Mouse (Mus musculus) hindbrain, embryonic 14.5 days (tissue): ENCODE measurements around the gene Rnf216. TPM values are rescaled to one million over a fixed set of nuclear protein-coding genes. Genes with fewer than 3 reads are reported as not detected.
"Not testable (repeated sequence)": the region's sequence is repeated elsewhere in the genome, so short reads cannot be mapped to it uniquely, and the experiment has no call there.

Experiments
- ATAC-seq: fragments of 200-750 bp; cut with Nextera tagmentation; 2 replicates; pipeline ENCODE4 v1.8.0; 2017; ENCODE audit warnings: moderate number of reproducible peaks, mild to moderate bottlenecking, moderate TSS enrichment, moderate library complexity; ENCODE audit not compliant: low FRiP score
- DNase-seq: peaks from one replicate; pipeline ENCODE4 v3.0.0-alpha.2; 2015; ENCODE audit warnings: low spot score
- H3K27ac ChIP-seq: fragments of 300-500 bp; sonication (generic); 2 replicates; pipeline ENCODE4 v1.5.1; 2014; ENCODE audit warnings: mild to moderate bottlenecking, moderate library complexity
- H3K27me3 ChIP-seq: fragments of 300-500 bp; sonication (generic); 2 replicates; pipeline ENCODE4 v1.6.1; 2014; ENCODE audit warnings: mild to moderate bottlenecking, low read length, mixed read lengths; ENCODE audit not compliant: control insufficient read depth, insufficient read depth
- H3K36me3 ChIP-seq: fragments of 300-500 bp; sonication (generic); replicated peaks from 2 replicates; pipeline ENCODE4 v1.6.1; 2014; ENCODE audit not compliant: control insufficient read depth, insufficient read depth
- H3K4me1 ChIP-seq: fragments of 300-500 bp; sonication (generic); replicated peaks from 2 replicates; pipeline ENCODE4 v1.6.1; 2014; ENCODE audit warnings: antibody characterized with exemption, low read length, mixed read lengths; ENCODE audit not compliant: control insufficient read depth, insufficient read depth
- H3K4me2 ChIP-seq: fragments of 300-500 bp; sonication (generic); replicated peaks from 2 replicates; pipeline ENCODE4 v1.6.1; 2014; ENCODE audit warnings: mild to moderate bottlenecking, moderate library complexity
- H3K4me3 ChIP-seq: fragments of 300-500 bp; sonication (generic); replicated peaks from 2 replicates; pipeline ENCODE4 v1.5.1; 2014; ENCODE audit warnings: mild to moderate bottlenecking, low read length
- H3K9ac ChIP-seq: fragments of 300-500 bp; sonication (generic); 2 replicates; pipeline ENCODE4 v1.6.1; 2014
- H3K9me3 ChIP-seq: fragments of 300-500 bp; sonication (generic); 2 replicates; pipeline ENCODE4 v1.6.1; 2016; ENCODE audit warnings: low read length; ENCODE audit not compliant: control insufficient read depth
- WGBS: fragments of 180-500 bp; shearing (Covaris S2); extraction: QIAGEN DNeasy Blood & Tissue Kit; methylation state at CpG from one replicate; pipeline ENCODE4 v1.1.7; 2014; 5-methylcytosine and 5-hydroxymethylcytosine counted together
- polyA plus RNA-seq: library from polyadenylated mRNA; unstranded; fragments of >200 nt; fragmentation: Nextera tagmentation; extraction: Ambion mirVana; gene quantifications from 2 replicates; pipeline ENCODE4 v1.2.1, GENCODE M21; 2014

Rnf216 gene
- polyA plus RNA-seq, 1 experiment from 2014 or later: 29.8 TPM

DNA sequence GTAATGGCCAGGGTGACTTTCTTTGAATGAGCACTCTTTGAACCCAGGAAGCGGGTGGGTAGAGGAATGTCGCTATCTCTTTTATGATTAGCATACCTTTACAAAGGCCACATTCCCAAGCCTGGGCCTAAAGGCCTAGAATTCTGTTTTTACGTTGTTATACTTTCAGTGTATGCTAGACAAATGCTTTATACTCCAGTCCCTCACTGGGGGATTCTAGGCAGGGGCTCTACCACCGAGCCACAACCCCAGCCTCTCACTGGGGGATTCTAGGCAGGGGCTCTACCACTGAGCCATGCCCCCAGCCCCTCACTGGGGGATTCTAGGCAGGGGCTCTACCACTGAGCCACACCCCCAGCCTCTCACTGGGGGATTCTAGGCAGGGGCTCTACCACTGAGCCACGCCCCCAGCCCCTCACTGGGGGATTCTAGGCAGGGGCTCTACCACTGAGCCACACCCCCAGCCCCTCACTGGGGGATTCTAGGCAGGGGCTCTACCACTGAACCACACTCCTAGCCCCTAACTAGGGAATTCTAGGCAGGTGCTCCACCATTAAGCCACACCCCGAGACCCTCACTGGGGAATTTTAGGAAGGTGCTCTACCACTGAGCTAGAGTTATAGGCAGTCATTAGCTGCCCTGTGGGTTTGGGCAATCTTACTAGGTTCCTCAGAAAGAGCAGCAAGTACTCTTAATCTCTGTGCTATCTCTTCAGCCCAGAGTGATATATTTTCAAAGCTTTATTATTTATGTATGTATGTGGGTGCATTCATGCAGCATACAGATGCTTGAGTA is 21.6 kb upstream of the Rnf216 start:
- not testable (repeated sequence) for H3K27me3 ChIP-seq, H3K4me3 ChIP-seq, H3K9ac ChIP-seq, ATAC-seq, H3K27ac ChIP-seq, H3K4me2 ChIP-seq, H3K9me3 ChIP-seq, H3K4me1 ChIP-seq, H3K36me3 ChIP-seq, DNase-seq
- 80% methylated on average over 3 of the region's 6 CpGs for WGBS

DNA sequence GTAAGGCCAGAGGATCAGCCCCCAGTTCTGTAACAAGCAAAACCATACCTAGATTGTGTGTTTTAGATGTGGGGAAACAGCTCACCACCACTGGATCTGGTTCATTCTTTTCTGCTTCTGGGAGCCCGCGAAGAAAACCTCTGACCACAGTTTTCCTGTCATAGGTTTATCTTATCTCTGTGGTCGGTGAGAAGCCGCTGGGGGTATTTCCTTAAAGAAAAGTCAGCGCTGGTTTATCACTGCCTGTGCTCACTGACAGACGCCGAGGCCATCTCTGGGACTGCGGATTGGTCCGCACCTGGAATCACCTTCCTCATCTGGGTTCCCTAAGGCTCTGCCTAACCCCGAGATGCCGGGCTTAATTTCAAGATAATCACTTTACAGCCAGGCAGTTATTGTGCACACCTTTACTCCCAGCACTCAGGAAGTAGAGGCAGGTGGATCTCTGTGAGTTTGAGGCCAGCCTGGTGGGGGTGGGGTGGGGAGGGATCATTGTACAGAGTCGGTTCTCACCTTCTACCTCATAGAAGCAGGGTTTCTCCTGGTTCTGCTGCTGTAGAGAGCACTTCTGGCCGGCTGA is 20.2 kb upstream of the Rnf216 start:
- Histone ChIP-seq H3K27me3 (no peaks in the 10 kb centered on the region), H3K9me3 (peaks cover 12% of the 10 kb centered on the region), H3K4me3 (no peak overlapping the region), H3K36me3 (no peaks in the 10 kb centered on the region), H3K4me1 (no peaks in the 10 kb centered on the region), H3K27ac (no peak overlapping the region), H3K4me2 (no peak overlapping the region), H3K9ac (no peak overlapping the region)
- DNase-seq: no peak
- no peak for ATAC-seq
- WGBS: 80% methylated on average over 13 of the region's 13 CpGs

DNA sequence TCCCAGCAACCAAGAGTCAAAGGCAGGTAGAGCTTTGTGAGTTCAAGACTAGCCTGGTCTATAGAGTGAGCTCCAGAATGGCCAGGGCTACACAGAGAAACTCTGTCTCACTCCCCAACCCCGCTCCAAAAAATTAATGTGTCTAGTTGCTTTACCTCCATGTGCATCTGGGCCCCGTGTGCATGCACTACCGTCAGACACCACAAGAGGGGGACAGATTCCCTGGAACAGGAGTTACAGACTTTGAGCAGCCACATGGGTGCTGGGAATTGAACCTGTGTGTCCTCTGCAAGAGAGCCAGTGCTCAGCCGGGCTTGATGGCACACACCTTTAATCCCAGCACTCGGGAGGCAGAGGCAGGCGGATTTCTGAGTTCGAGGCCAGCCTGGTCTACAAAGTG is 17.5 kb upstream of the Rnf216 start:
- 91% methylated on average over 7 of the region's 7 CpGs for WGBS
- peaks cover 12% of the 10 kb centered on the region for H3K9me3 ChIP-seq
- no peak overlapping the region for H3K9ac ChIP-seq
- H3K27ac ChIP-seq: no peak overlapping the region
- H3K4me3 ChIP-seq: no peak overlapping the region
- DNase-seq (no peak), ATAC-seq (no peak)
- H3K36me3 ChIP-seq: no peaks in the 10 kb centered on the region
- H3K4me1 ChIP-seq: 0 out of 2 replicates have a peak, but pooled peaks cover 5% of the 10 kb centered on the region
- H3K27me3 ChIP-seq: no peaks in the 10 kb centered on the region
- H3K4me2 ChIP-seq: no peak overlapping the region

DNA sequence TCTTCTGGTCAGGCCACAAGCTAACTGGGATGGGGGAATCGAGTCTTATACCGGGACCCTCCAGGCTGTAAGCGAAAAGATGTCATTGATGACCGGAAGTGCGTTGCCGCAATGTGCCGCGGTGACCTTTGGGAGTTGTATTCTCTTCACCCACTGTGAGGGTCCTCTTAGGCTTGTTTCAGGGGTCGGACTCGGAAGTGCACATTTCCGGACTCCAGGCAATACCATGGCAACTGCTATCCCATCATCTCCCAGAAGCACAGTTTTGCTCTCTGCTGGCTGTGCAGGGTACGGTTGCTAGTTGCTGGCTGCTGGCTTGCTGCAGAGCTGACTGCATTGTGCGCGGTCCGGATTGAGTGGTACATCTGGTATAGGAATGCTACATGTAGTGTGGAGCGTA is 16.3 kb upstream of the Rnf216 start:
- no peak for DNase-seq
- ATAC-seq: no peak
- H3K36me3 ChIP-seq: no peaks in the 10 kb centered on the region
- no peak overlapping the region for H3K27ac ChIP-seq
- 92% methylated on average over 16 of the region's 16 CpGs for WGBS
- 0 out of 2 replicates have a peak, but pooled peaks cover 8% of the 10 kb centered on the region for H3K4me1 ChIP-seq
- peaks cover 12% of the 10 kb centered on the region for H3K9me3 ChIP-seq
- no peaks in the 10 kb centered on the region for H3K27me3 ChIP-seq
- H3K4me2 ChIP-seq: no peak overlapping the region
- no peak overlapping the region for H3K4me3 ChIP-seq
- no peak overlapping the region for H3K9ac ChIP-seq

DNA sequence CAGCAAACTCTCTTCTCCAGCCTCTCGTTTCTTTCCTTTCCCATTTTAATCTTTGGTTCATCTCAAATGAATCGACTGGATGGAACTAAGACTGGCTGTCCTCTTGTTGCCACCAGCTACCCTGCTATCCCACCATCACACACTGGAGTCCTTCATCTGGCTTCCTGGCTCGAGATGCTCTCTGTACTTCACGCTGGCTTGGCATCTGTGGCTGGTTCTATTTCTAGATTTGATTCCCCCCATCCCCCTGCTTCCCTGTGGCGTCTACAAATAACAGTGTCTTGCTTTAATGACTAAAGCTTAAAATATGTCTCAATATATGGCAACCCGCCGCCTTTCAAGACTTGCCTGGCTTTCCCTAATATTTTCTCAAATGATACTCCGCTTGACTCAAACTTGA is 15.0 kb upstream of the Rnf216 start:
- Histone ChIP-seq H3K4me2 (no peak overlapping the region), H3K36me3 (no peaks in the 10 kb centered on the region), H3K4me3 (no peak overlapping the region), H3K4me1 (0 out of 2 replicates have a peak, but pooled peaks cover 8% of the 10 kb centered on the region), H3K27ac (no peak overlapping the region), H3K9me3 (peaks cover 12% of the 10 kb centered on the region), H3K27me3 (no peaks in the 10 kb centered on the region), H3K9ac (no peak overlapping the region)
- 87% methylated on average over 8 of the region's 8 CpGs for WGBS
- ATAC-seq: no peak
- DNase-seq: no peak

DNA sequence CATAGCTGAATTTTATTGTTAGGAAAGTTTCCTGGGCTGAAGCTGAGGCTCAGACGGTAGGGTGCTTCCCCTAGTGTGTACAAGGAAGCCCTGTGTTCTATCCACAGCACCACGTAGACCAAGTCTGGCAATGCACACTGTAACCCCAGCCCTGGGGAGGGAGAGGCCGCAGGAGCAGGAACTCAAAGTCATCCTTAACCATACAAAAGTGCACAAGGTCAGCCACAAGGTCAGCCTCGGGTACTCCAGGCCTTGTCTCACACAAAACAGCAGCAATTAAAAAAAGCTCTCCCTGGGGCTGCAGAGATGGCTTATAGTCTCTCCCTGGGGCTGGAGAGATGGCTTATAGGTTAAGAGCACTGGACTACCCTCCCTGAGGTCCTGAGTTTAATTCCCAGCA is 14.1 kb upstream of the Rnf216 start:
- no peak overlapping the region for H3K9ac ChIP-seq
- ATAC-seq (no peak), DNase-seq (no peak)
- no peak overlapping the region for H3K4me3 ChIP-seq
- 71% methylated on average over 4 of the region's 4 CpGs for WGBS
- H3K36me3 ChIP-seq: no peaks in the 10 kb centered on the region
- H3K4me2 ChIP-seq: no peak overlapping the region
- 0 out of 2 replicates have a peak, but pooled peaks cover 8% of the 10 kb centered on the region for H3K4me1 ChIP-seq
- no peaks in the 10 kb centered on the region for H3K27me3 ChIP-seq
- peaks cover 12% of the 10 kb centered on the region for H3K9me3 ChIP-seq
- H3K27ac ChIP-seq: no peak overlapping the region

DNA sequence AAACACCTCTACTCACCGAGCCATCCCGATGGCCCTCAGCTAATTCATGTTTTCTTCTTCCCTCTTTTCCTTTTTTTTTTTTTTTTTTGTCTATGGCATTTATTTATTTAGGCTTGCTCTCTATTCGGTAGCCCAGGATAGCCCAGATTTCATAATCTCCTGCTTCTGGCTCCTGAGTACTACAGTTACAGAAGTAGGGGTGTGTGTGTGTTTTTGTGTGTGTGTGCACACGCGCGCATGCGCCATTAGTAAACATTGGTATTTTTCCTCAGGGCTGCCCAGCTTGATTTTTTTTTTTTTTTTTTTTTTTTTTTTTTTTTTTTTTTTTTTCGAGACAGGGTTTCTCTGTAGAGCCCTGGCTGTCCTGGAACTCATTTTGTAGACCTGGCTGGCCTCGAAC is 13.3 kb upstream of the Rnf216 start:
- Histone ChIP-seq H3K9ac (no peak overlapping the region), H3K27me3 (no peaks in the 10 kb centered on the region), H3K4me3 (no peak overlapping the region), H3K27ac (peak overlapping the region; percentile 86), H3K9me3 (peaks cover 12% of the 10 kb centered on the region), H3K36me3 (no peaks in the 10 kb centered on the region), H3K4me1 (0 out of 2 replicates have a peak, but pooled peaks cover 8% of the 10 kb centered on the region), H3K4me2 (no peak overlapping the region)
- 91% methylated on average over 9 of the region's 9 CpGs for WGBS
- DNase-seq (no peak), ATAC-seq (no peak)

DNA sequence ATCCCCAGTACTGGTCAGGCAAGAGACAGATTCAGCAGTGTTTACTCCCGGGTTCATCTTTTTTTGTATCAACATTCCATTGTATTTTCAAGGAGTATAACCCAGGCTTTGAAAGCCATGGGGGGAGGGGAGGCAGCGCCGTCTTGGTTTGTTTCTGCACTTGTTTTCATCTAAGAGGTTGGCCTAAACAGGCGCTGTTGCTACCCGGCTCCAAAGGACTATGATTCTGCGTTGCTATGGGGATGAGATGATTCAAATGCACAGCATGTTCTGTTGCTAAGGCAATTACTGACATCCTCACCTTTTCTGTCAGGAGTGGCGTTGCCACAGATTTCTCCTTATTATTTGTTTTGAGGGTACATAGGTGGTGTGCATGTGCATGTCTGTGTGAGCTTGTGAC is 12.8 kb upstream of the Rnf216 start:
- WGBS: 18% methylated on average over 7 of the region's 7 CpGs
- peak overlapping the region; percentile 11; the same call in 1 of the 2 replicates for H3K4me2 ChIP-seq
- 0 out of 2 replicates have a peak, but pooled peaks cover 8% of the 10 kb centered on the region for H3K4me1 ChIP-seq
- H3K9me3 ChIP-seq: peaks cover 12% of the 10 kb centered on the region
- no peak; the same call in 1 of the 2 replicates for ATAC-seq
- H3K27me3 ChIP-seq: no peaks in the 10 kb centered on the region
- DNase-seq: peak; percentile 54
- peak overlapping the region; percentile 86 for H3K27ac ChIP-seq
- H3K4me3 ChIP-seq: no peak overlapping the region
- no peaks in the 10 kb centered on the region for H3K36me3 ChIP-seq
- H3K9ac ChIP-seq: no peak overlapping the region; the same call in 1 of the 2 replicates

DNA sequence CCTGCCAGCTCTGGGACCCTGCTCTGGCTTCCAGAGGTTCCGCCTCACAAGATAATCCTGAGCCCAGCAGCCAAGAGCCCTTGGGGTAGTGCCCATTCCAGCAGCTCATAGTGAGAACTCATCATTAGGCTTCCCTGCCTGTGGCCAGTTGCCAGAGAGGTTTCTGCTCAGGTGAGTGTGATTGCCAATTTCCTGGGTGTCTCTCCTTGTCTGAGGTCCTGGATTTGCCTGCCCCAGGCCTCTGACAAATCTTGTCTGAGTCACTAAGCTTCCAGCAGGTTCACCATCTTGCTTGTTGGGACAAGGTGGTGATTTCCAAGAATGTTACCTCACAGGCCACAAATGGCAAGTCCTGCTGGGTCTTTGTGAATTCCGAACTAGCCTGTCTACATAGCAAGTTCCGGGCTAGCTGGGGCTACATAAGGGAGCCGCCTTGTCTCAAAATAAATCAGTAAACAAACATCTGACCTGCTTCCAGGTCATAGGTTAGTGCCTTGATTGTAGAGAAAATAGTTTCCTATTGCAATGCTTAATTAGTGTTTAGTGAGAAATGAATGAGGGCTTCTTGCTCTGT is 12.1 kb upstream of the Rnf216 start:
- WGBS: 79% methylated on average over 4 of the region's 4 CpGs
- Histone ChIP-seq H3K4me3 (no peak overlapping the region), H3K4me1 (0 out of 2 replicates have a peak, but pooled peaks cover 8% of the 10 kb centered on the region), H3K9ac (no peak overlapping the region; the same call in 1 of the 2 replicates), H3K36me3 (no peaks in the 10 kb centered on the region), H3K4me2 (no peak overlapping the region), H3K27ac (peak overlapping the region; percentile 86), H3K27me3 (no peaks in the 10 kb centered on the region), H3K9me3 (peaks cover 12% of the 10 kb centered on the region)
- no peak for ATAC-seq
- no peak for DNase-seq
